Mouse (Mus musculus): ENCODE results near the gene D6Ertd527e.

Gene D6Ertd527e

GRCm38 (mm10) chr6:87111493-87111892 is 6.9 kb downstream of the D6Ertd527e start:
- no peak for DNase-seq (ENCODE audit: low read depth, low spot score)

- no peak for DNase-seq (ENCODE audit: low read depth, low spot score)
These were observed 7.6 kb downstream of the D6Ertd527e start for GRCm38 (mm10) chr6:87112125-87112524.

GRCm38 (mm10) chr6:87115981-87116380 is 11.4 kb downstream of the D6Ertd527e start:
- no peak for DNase-seq (ENCODE audit: low read depth, low spot score)

GRCm38 (mm10) chr6:87116596-87116995 is 12.1 kb downstream of the D6Ertd527e start:
- DNase-seq (ENCODE audit: low read depth, low spot score): no peak

- no peak for DNase-seq (ENCODE audit: low read depth, low spot score)
These were observed 14.7 kb downstream of the D6Ertd527e start for GRCm38 (mm10) chr6:87119066-87119837.

GRCm38 (mm10) chr6:87119975-87120374 is 15.4 kb downstream of the D6Ertd527e start:
- no peak for DNase-seq (ENCODE audit: low read depth, low spot score)

GRCm38 (mm10) chr6:87120661-87121060 is 16.1 kb downstream of the D6Ertd527e start:
- DNase-seq (ENCODE audit: low read depth, low spot score): no peak

GRCm38 (mm10) chr6:87121961-87122360 is 17.4 kb downstream of the D6Ertd527e start:
- DNase-seq (ENCODE audit: low read depth, low spot score): no peak

- DNase-seq (ENCODE audit: low read depth, low spot score): no peak
These were observed 18.9 kb downstream of the D6Ertd527e start for GRCm38 (mm10) chr6:87123406-87123805.

- DNase-seq (ENCODE audit: low read depth, low spot score): no peak
These were observed 19.4 kb downstream of the D6Ertd527e start for GRCm38 (mm10) chr6:87123973-87124372.

- DNase-seq (ENCODE audit: low read depth, low spot score): no peak
These were observed 22.7 kb downstream of the D6Ertd527e start for GRCm38 (mm10) chr6:87127049-87127753.

GRCm38 (mm10) chr6:87129861-87130260 is 25.3 kb downstream of the D6Ertd527e start:
- DNase-seq (ENCODE audit: low read depth, low spot score): no peak

GRCm38 (mm10) chr6:87130628-87131027 is 26.1 kb downstream of the D6Ertd527e start:
- DNase-seq (ENCODE audit: low read depth, low spot score): no peak

- DNase-seq (ENCODE audit: low read depth, low spot score): no peak
These were observed 26.5 kb downstream of the D6Ertd527e start for GRCm38 (mm10) chr6:87131078-87131477.

GRCm38 (mm10) chr6:87133520-87133919 is 29.0 kb downstream of the D6Ertd527e start:
- DNase-seq (ENCODE audit: low read depth, low spot score): no peak

- no peak for DNase-seq (ENCODE audit: low read depth, low spot score)
These were observed 29.5 kb downstream of the D6Ertd527e start for GRCm38 (mm10) chr6:87133966-87134546.

GRCm38 (mm10) chr6:87138479-87138878 is 33.9 kb downstream of the D6Ertd527e start:
- DNase-seq (ENCODE audit: low read depth, low spot score): no peak

- DNase-seq (ENCODE audit: low read depth, low spot score): no peak
These were observed 35.4 kb downstream of the D6Ertd527e start for GRCm38 (mm10) chr6:87139796-87140553.

- no peak for DNase-seq (ENCODE audit: low read depth, low spot score)
These were observed 37.7 kb downstream of the D6Ertd527e start for GRCm38 (mm10) chr6:87142239-87142638.

GRCm38 (mm10) chr6:87143594-87143993 is 39.0 kb downstream of the D6Ertd527e start:
- DNase-seq (ENCODE audit: low read depth, low spot score): no peak

GRCm38 (mm10) chr6:87147921-87148320 is 43.4 kb downstream of the D6Ertd527e start:
- no peak for DNase-seq (ENCODE audit: low read depth, low spot score)

GRCm38 (mm10) chr6:87150471-87150870 is 45.9 kb downstream of the D6Ertd527e start:
- DNase-seq (ENCODE audit: low read depth, low spot score): no peak
